Mouse (Mus musculus) layer of hippocampus, adult 18-20 months (tissue): ENCODE data around the gene Gm2115. TPM values are rescaled to one million over a fixed set of nuclear protein-coding genes. Genes with fewer than 3 reads are reported as not detected.

Experiments
- DNase-seq, 2 experiments: peaks; one replicate each; pipeline ENCODE4 v3.0.0; 2022; ENCODE audit warnings: low spot score in 2 of 2
- total RNA-seq, 2 experiments: library from RNA; stranded (reverse); gene quantifications; 2 replicates each; pipeline ENCODE4 v1.2.3; 2021

Gm2115 gene
- total RNA-seq, 2 experiments from 2014 or later, result 79.9 to 87.8 TPM

- no peak for DNase-seq
Measured at GRCm38 (mm10) chr7:84585086-84585485, 56.3 kb downstream of the Gm2115 start.

DNA sequence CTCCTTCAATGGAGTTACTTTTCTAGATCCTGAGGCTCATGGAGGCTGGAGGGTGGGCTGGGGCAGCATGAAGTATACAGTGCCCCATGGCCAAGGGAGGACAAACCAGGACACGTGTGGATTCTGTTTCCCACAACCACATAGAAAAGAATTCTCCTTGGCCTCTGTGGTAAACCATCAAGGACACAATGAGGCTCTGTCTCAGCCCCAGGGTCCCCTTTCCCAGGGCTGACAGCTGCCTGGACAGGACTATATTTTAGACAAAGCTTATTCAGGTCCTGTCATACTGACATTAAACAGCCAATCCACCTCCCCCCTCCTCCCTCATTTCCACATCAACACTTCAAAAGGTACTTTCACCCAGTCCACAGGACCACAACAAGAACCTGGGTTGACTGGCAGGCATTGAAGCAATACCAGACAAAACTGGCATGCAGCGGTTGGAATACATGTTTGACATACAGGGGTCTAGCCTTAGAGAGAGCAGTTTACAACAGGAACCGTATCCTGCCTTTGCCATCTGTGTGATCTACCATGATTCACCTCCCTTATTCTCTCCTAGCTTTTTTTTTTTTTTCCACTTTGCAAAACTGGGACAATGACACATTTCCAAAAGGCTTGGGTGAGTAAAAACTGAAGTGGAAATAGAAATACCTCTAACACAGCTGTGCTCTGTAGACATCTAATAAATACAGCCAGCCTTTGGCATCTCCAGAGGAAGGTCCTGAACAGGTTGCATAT lies 57.8 kb downstream of the Gm2115 start:
- no peak for DNase-seq

DNA sequence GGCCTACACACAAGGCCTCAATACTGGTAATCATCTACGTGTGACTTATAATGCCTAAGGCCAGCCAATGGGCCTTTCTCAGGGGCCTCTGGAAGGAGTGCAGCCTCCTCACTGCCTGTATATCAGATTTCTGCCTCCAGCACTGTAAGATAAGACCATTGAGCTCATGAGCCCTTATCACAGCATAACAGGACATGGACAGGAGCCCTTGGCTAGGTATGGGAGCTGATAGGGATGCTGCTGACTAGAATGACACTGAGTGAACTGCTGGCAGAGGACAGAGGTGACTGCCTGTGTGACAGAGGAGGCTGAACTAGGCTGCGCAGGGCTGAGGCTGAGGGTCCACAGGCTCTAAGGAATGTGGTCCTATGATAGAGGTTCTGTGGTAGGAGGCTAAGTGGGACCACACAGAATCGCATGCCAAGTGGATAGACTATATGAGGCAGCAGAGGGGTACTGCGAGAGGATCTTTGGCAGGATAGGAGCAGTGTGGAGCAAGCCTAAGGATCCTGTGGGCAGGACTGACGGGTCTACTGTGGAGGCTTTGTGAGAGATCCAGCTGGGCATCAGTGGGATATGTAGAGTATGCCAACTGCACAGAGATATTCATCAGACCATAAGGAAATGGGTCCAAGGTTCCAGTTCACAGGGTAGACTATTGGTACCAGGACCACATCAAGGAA lies 58.5 kb downstream of the Gm2115 start:
- no peak for DNase-seq

DNA sequence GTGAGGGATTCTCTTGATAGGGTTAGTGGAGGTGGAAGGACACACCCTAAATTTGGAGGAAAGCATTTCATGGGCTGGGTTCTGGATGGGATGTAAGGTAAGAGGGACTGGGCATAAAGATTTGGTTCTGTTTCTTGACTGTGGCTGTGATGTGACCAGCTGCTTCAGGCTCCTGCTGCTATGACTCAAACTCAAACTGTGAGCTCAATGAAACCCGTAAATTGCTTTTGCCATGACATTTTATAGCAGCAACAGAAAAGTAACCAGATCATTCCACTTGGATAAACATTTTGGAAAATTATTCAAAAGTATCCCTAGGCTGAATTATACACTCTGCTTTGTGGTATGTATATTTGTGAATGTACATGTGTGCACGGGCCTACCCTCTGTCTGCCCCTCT lies 61.9 kb downstream of the Gm2115 start:
- DNase-seq, result no peak

DNA sequence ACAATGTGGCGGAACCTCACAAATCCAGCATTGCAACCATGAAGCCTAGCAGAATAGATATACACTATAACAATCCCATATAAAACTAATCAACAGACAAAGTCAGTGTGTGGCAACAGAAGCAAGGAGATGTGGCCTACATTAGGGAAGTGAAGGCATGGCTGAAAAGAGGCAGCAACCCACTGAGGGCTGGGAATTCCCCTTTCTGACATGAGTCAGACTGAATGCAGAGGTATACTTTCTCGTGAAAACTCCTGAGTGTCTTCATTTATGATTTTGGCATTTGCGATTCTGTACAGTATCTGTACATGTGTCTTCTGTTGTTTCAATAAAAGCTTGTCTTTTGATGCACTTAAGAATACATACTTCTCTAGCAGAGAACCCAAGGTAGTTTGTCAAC lies 62.6 kb downstream of the Gm2115 start:
- no peak for DNase-seq

DNA sequence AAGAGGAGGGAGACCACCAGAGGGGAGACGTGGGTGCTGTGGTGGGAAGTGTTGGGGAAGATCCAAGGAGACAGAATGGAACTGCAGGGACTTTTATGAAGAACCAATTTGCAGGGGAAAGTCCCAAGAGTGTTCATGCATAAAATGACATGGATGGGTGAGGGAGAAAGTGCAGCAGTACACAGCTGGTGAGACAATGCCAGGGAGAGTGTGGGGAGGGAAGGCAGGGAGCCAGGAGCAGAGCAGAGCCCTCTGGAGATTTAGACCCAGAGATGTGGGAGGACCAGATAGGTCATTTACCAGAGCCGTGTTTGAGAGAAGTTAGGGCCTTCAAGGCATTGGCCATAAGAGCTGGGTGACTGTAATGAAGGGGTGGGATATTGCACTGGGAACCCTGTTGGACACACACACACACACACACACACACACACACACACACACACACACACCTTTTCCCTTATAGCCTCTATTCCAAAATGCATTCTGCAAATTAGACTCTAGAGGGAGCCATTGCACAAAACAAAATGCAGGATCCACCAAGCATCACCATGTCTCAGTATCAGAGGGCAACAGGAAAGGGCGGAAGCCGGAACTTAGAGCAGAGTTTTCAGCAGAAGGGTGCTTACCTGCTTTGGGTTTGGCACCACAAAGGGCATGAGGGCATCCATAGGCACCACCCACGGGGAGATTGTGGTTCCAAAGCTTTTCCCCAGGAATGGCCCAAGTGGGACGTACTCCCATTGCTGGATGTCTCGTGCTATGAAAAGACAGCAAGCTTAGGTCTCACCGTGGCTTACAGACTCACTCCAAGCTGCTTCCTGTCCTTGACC lies 65.5 kb downstream of the Gm2115 start:
- DNase-seq, result peak in 1 of 2 experiments; percentile 71

DNA sequence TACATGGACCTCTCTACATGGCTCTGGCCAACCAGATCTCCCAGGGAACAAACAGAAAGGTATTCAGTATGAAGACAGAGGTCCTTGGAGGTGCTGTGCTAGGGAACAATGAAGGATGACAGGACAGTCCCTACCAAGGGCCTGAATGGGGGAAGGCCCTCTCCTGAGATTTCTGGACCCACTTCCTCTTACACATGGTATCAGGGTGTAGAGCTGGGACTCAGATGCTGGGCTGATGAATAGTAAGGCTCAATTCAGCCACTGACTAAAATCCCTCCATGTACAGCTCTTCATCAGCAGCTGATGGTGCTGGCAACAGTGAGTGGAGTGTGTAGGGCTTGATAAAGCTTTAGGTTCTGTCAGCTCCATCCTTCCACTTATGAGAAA lies 66.2 kb downstream of the Gm2115 start:
- no peak for DNase-seq

- DNase-seq, result no peak
Measured at GRCm38 (mm10) chr7:84596002-84596401, 67.2 kb downstream of the Gm2115 start.

- DNase-seq, result no peak
Measured at GRCm38 (mm10) chr7:84596633-84597032, 67.9 kb downstream of the Gm2115 start.

DNA sequence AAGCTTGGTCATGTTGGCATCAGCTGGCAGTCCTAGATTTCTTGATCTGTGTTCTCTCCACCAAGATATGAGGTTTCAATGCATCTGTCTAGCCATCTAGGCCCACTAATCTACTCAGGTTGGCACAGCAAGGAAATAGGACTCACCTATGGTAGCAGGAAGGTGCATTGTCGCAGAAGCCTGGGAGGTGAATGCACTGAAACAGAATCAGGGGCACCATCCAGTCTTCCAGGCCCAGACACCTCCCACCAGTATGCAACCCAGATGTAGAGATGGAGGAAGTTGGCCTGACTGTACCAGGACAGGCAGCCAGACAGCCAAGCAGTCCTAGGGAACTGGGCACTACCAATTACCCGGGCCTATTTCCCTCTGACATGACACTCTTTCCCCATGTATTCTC lies 71.9 kb downstream of the Gm2115 start:
- no peak for DNase-seq

- no peak for DNase-seq
Measured at GRCm38 (mm10) chr7:84601331-84601730, 72.6 kb downstream of the Gm2115 start.

DNA sequence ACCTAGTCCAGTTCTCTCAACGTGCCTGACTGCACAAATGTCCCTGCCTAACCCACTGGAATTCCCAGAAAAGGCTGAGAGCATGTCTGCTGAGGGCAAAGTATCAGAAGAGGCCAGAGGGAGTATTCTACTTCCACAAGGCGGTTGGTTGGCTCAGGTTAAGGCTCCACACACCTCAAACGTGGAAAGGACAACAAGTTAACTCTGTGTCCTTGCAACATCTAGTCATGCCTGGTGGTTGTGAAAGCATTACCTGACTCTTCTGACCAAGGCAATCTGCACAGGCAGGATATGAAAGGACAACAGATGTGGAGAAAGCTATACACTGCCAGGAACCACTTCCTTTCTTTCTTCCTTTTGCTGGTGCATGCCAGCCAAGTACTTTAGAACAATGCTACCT lies 75.7 kb downstream of the Gm2115 start:
- no peak for DNase-seq

DNA sequence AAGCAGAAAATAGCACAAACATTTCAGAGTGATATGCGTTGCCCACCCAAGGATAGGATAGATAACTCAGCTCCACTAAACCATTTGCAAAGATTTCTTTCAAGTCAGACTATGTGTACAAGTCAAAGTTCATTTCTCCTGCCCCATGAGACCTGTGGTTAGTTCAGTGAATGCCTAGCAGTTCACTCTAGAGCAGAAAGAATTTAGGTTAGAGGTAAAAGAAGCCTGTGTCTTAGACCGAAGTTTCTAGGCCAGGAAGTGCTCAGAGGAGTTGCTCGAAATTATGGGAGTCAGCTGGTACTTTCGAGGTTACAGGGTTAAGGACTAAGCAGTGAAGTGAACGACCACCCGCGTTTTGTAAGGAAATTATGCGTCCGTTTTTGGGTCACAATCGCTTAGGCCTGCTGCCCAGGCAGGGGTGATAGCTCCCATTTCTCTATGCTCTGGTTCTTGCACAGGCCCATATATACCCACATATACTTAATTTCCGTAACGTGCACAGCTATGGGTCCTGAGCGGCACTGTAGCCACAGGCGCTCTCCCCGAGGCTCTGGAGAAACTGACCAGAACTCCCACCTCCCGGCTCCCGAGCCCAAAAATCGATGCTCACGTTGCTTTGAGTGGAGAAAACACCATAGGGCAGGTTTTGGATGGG lies 76.4 kb downstream of the Gm2115 start:
- DNase-seq, result no peak

GRCm38 (mm10) chr7:84605704-84606292 lies 77.0 kb downstream of the Gm2115 start:
- peak; percentile 69 to 85 for DNase-seq

GRCm38 (mm10) chr7:84606293-84606749 lies 77.6 kb downstream of the Gm2115 start, which contains the start of gene Fah:
Gene Fah (minus strand): TSS chr7:84606722.
- DNase-seq, result peak in 1 of 2 experiments; percentile 40

DNA sequence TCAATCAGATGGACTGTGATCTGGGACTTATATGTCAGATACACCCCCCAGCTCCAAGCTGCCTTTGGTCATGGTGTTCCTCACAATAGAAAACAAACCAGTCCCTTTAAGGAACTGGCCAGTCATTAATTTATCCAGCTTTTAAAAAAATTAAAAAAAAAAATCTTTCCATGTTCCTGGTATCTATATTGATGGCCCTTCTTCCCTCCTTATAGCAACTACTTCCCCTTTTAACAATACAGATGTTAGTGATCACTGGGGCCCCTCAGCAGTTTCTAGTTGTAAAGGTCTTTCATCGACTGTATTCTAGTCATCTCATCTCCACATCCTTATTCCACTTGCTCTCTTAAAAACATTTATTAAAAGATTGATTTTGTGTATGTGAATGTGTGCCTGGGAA lies 82.9 kb downstream of the Gm2115 start:
- DNase-seq, result no peak

GRCm38 (mm10) chr7:84612445-84612844 lies 83.7 kb downstream of the Gm2115 start:
- DNase-seq, result no peak

DNA sequence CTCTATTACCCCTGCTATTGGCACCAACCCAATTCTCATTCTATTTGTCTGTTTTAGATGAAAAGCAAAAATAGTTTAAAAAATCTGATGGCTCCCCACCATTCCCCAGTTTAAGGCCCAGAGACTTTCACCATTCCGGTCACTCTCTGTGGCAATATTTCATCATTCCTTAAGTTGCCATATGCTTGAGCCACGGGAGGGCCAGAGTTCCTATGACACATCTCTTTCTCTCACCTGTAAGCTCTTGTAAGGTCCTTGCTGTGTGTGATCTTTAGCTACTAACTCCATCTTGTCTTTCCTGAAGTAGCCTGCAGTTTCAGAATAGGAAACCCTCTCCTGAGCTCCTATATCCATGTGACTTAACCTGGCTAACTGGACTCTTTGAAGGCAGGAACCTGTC lies 90.2 kb downstream of the Gm2115 start:
- no peak for DNase-seq

DNA sequence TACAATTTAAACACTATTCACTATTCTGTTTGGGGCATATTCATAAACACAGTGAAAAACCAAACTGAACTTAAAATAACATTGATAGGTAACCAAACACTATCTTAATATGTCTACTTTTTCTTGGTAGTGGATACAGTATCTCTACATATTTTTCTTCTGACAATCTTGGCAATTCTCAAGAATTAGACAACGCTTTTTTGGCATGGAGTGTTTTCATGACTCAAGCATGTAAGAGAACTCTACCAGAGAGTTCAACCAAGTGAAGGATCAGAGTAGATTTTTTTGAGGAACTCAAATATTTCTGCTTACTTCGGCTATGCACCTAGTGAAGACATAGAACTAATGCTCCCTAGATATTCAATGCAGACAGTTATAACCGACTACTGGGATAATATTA lies 92.2 kb downstream of the Gm2115 start:
- DNase-seq, result no peak

- no peak for DNase-seq
Measured at GRCm38 (mm10) chr7:84623718-84624117, 95.0 kb downstream of the Gm2115 start.

DNA sequence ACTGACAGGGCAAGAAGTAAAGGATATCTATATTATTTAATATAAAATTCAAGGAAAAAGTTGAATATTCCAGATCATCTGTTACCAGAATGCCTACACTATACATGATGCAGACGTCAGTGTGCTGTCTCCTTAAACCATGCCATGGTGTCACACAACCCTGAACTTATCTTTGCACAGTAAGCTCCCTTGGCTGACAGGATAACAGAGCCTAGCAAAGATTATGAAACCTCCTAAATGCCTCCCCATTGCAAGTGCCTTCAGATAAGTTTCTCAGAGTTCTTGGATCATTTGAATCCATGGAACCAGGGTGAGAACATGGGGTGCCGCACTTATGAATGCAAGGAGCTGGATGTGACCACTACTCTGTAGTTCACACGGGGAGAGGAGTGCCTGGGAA lies 103.1 kb downstream of the Gm2115 start:
- no peak for DNase-seq
